Mouse (Mus musculus): ENCODE results near the gene Prdx4.

Gene Prdx4

GRCm38 (mm10) chrX:155340654-155341053, at the start of gene Prdx4:
TSS of gene Prdx4 (minus strand) at chrX:155340754.
- DNase-seq (ENCODE audit: low read depth, low spot score), result no peak

- DNase-seq (ENCODE audit: low read depth, low spot score), result peak; percentile 35
Observed at GRCm38 (mm10) chrX:155376538-155376937, 36.0 kb upstream of the Prdx4 start.

DNA sequence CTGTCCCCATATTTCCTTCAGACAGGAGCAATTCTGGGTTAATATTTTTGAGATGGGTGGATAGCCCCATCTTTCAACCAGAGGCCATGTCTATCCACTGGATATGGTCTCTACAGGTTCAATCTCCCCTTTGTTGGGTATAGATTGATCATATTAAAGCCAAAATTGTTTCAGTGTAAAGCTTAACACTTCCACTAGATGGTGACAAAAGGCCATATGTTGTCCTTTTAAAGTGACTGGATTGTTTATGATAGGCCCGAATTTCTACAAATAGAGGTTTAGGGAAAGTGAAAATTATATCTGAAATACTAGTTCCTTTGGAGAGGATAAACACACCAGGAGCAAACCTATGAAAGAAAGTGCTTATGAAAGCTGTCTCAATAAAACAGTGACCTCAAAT, 34.9 kb upstream of the Prdx4 start:
- DNase-seq (ENCODE audit: low read depth, low spot score), result no peak

DNA sequence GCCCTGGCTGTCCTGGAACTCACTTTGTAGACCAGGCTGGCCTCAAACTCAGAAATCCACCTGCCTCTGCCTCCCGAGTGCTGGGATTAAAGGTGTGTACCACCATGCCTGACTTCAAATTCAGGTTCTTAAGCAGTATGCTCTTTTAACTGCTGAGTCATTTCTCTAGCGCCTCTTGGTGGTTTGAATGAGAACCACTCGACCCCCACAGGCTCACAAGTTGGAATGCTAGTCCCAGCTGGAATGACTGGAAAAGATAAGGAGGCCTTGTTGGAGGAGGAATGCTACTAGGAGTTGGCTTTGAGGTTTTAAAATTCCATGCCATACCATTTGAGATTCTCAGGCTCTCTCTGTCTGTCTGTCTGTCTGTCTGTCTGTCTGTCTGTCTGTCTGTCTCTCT, 29.6 kb upstream of the Prdx4 start:
- DNase-seq (ENCODE audit: low read depth, low spot score), result peak; percentile 72

GRCm38 (mm10) chrX:155365095-155365494, 24.5 kb upstream of the Prdx4 start:
- no peak for DNase-seq (ENCODE audit: low read depth, low spot score)

GRCm38 (mm10) chrX:155346249-155346648, 5.7 kb upstream of the Prdx4 start:
- DNase-seq (ENCODE audit: low read depth, low spot score), result no peak

DNA sequence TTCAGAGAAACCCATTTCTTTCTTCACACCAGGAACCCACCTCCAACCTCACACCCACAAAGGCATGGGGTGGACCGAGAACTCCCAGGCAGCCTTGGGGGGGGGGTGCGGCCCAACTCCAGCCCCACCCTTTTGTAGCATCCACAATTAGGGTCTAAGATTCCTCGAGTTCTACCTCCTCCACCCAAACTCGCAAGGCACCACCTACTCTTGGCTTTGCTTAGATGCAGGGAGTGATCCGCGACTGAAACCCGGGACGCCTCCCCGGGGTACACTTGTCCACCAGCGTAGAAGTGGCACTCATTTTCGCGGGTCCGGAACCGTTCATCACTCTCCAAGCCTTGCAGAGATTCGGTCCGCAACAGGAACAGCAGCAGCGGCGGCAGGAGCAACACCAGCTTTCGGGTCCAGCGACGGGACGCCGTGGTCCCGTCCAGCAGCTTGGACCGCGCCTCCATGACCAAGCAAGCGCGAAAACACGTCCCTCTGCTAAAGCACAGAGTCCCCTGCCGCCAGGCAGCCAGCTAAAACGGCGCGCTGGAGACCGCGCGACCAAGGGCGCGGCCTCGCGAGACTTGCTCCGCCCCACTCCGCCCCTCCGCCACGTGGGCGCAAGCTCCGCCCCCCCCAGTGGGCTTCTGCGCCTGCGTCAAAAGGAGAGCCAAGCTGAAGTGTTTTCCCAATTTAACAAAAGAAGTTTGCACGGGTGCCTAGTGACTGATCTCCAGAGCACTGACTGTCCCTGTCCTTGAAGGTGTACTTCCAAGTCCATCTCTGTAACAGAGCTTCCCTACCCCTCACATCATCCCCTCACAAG, 2.4 kb downstream of the Prdx4 start:
- peak; percentile 78 for DNase-seq (ENCODE audit: low read depth, low spot score)

DNA sequence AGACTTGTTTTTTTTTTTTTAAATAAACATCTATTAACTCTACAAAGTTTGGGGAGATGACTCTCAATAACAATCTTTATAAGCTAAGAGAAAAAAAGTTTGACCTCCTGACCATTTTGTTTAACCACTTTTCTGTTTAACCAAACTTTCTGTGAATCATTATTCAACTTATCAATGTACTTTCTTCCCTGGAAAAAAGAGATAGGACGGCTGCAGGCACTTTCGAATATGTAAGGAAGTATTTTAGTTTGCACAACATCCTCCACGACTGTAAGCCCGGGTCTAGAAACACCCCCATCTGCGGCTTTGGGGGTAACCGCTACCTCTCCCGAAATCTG, 3.0 kb downstream of the Prdx4 start:
- no peak for DNase-seq (ENCODE audit: low read depth, low spot score)

DNA sequence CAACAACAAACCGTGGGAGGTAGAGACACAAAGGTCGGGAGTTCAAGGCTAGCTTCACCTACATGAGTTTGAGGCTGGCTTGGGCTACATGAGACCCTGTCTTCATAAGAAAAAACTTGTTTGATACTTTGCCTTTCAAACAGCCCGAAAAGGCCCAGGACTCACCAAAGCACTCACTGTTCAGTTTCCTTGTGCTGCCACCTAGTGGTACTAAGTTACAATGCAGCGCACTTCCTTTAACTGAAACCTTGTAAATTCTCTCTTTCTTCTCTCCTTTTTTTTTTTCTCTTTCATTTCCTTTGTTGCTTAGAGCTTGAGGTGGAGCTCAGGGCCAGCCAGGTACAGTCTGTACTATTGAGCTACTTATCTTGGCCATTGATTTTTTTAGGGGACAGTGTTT, 22.5 kb downstream of the Prdx4 start:
- DNase-seq (ENCODE audit: low read depth, low spot score), result peak; percentile 51

DNA sequence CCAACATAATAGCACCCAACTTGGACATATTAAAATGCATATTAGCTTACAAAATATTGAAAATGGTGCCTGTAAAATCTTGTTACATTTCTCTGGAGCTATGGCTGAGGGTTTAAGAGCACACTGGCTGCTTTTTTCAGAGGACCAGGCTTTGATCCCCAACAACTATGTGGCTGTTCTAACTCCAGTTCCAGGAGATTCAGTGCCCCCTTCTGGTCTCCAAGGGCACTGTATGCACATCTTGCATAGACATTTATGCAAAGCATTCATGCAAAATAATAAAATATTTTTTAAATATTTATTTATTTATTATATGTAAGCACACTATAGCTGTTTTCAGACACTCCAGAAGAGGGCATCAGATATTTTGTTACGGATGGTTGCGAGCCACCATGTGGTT, 34.2 kb downstream of the Prdx4 start:
- peak; percentile 45 for DNase-seq (ENCODE audit: low read depth, low spot score)

DNA sequence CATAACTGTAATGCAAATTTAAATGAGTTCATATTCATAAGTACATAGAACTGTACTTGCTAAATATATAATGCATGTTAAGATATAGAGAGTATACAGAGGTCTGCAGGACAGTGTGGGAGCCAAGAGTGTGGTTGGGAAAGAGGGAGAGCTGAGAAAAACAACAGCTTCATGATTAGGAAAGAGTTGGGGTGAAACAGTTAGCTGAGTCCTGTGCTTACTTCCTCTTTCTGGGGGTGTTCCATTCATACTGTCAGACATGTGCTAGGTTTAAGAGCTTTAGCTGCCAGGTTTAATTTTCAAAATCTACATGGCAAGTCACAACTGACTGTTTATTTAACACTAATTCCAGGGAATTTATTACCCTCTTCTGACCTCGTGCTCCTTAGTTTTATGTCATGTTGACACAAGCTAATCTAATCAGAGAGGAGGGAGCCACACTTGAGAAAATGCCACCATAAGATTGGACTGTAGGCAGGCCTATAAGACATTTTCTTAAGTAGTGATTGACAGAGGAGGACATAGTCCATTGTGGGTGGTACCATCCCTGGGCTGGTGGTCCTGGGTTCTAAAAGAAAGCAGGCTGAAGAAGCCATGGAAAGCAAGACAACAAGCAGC, 60.0 kb downstream of the Prdx4 start:
- DNase-seq (ENCODE audit: low read depth, low spot score), result no peak

GRCm38 (mm10) chrX:155278483-155278882, 62.1 kb downstream of the Prdx4 start:
- DNase-seq (ENCODE audit: low read depth, low spot score), result no peak

Data from R1 (cell line).